Mouse (Mus musculus): Measurements from ENCODE around the gene Dhx9. TPM values are rescaled to one million over a fixed set of nuclear protein-coding genes. Genes with fewer than 3 reads are reported as not detected.
"Not testable (repeated sequence)": the region's sequence is repeated elsewhere in the genome, so short reads cannot be mapped to it uniquely, and the experiment has no call there.

Dhx9 gene
- polyA plus RNA-seq, 1 experiment, result 13.1 TPM

DNA sequence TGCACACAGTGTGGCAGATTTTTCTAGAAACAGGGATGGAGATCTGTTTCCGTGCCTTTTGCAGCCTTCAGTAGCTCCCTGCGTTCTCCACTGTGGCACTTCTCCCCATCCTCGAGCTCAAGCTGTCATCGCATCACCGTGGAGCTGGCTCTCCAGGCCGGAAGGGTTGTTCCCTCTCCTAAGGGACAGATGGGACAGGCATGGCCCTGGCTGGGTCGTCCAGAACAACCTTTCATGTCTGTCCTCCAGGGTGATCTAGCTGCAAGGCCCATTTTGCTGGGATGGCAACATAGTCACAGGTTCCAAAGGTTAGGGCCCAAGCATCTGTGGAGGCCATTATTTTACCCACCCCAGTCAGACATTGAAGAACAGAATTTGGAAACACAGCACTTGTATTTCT, 56.3 kb downstream of the Dhx9 start:
- 74% methylated on average over 7 of the region's 7 CpGs for whole genome bisulfite sequencing
- no peak for DNase-seq (ENCODE audit: low read depth, low spot score)

DNA sequence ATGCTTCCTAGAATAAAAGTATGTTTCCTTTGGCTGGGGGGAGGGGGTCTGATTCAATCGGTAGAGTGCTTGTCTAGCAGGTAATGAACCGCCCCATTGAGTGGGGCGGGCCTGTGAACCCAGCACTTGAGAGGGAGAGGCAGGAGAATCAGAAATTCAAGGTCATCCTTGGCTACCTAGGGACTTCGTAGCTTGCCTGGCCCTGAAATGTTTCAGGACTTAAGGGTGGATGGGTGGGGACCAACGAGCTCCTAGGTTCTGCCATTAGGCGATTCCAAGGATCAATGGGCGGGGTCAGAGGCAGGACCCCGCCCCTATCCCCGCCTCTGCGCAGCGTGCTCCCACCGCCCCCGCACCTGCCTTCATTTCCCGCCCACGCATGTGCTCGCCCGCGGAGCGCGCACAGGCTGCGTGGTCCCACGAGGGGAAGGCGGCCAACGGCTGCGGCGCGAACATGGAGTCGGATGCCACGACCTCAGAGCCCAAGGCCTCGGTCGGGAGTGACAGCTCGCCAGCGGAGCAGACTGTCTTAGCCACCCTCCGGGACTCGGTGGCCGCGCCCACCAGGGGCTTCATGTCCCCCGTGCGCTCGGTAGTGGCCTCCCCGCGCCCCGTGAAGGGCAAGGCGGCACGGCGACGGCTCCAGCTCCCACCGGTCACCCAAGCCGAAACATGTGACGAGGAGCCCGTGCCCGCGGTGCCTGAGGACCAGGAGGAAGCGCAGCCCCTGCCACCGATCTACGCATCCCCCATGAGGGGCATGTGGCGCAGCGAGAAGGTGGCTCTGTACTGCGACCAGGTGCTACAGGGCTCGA, 62.5 kb downstream of the Dhx9 start, which contains the start of gene Shcbp1l:
TSS of gene Shcbp1l (plus strand) at position 393 of the 815 bp plus-strand sequence.
- 6% methylated on average over 60 of the region's 60 CpGs for WGBS
- DNase-seq (ENCODE audit: low read depth, low spot score), result peak; percentile 13

DNA sequence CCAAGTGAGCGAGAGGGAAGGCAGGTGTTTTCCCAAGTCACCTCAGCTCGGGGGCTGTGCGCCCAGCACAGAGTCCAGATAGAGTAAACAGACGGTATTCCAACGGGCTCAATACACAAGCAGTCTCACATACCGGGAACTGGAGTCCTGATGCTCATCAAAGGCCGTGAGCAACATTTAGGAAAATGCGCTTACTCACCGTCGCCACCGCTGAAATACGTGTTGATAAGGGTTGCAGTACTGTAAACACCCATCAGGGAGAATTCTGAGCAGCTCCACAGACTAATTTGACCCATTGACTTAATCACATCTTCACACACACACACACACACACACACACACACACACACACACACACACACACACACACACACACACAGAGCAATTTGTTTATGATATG, 63.2 kb downstream of the Dhx9 start:
- DNase-seq (ENCODE audit: low read depth, low spot score), result no peak
- 7% methylated on average over 12 of the region's 12 CpGs for WGBS

DNA sequence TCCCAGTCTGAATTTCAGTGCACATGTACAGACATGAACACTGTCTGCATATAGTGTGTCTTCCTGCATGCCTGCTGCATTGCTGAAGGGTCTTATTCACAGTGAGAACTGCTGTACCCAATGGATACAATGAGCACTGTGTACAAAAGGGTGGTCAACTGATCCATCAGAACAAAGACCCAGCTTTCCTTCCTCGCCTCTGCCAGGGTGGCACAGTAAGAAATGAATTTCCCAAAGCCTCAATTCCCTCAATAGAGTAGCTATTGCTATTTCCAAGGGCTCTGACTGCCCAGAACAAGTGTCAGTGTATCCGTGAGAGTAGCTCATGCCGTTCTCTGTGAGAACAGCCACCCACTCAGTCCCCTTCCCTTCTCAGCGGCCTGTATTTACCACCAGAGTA, 69.7 kb downstream of the Dhx9 start:
- DNase-seq (ENCODE audit: low read depth, low spot score), result not testable (repeated sequence)
- 87% methylated on average over 4 of the region's 4 CpGs for WGBS

DNA sequence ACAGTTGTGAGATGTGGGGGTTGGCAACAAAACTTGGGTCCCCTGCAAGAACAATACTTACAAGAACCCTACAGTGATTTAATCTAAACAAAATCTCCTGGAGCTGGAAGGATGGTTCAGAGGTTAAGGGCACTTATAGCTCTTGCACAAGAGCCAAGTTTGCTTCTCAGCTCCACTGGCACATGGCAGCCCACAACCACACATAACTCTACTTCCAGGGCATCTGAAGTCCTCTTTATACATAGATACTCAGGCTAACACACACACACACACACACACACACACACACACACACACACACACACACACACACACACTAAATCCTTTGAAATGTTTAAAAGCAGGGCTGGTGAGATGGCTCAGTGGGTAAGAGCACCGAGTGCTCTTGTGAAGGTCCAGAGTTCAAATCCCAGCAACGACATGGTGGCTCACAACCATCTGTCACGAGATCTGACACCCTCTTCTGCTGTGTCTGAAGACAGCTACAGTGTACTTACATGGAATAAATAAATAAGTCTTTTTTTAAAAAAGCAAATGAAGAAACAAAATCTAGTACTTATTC, 71.1 kb downstream of the Dhx9 start:
- WGBS, result 76% methylated on average over 3 of the region's 3 CpGs
- not testable (repeated sequence) for DNase-seq (ENCODE audit: low read depth, low spot score)

DNA sequence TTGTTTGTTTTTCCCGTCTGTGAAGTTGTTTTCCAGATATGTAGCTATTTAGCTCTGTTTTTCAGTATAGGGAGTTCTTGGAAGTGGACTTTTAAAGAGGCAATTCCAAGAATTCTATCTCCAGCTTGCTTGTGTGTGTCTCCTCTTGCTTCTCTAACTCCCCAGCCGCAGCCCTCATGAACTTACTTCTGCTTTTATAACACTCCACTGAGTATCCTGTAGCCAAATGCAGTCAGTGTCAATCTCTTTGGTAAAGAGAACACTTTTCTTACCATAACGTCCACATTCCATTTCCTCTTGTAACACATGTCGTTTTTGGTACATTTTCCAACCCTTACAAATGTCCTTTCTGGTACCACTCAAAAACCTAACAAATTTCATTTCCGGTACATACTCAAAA, 71.7 kb downstream of the Dhx9 start:
- 70% methylated on average over 3 of the region's 5 CpGs for WGBS
- DNase-seq (ENCODE audit: low read depth, low spot score), result not testable (repeated sequence)

DNA sequence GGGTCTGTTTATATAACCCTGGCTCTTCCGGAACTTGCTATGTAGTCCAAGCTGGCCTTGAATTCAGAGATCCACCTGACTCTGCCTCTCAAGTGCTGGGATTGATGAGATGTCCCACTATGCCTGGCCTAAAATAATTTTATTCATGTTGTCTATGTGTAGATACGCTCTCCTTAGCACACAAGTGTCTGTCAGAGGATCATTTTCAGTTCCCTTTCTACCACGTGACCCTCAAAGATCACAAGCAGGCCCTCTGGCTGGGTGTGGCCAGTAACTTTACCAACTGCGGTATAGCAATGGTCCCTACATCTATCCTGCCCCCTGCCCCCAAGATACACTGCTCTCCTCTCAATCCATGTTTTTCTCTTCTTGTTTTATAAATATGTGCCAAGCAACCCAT, 72.5 kb downstream of the Dhx9 start:
- DNase-seq (ENCODE audit: low read depth, low spot score), result no peak
- 74% methylated on average over 4 of the region's 4 CpGs for WGBS

DNA sequence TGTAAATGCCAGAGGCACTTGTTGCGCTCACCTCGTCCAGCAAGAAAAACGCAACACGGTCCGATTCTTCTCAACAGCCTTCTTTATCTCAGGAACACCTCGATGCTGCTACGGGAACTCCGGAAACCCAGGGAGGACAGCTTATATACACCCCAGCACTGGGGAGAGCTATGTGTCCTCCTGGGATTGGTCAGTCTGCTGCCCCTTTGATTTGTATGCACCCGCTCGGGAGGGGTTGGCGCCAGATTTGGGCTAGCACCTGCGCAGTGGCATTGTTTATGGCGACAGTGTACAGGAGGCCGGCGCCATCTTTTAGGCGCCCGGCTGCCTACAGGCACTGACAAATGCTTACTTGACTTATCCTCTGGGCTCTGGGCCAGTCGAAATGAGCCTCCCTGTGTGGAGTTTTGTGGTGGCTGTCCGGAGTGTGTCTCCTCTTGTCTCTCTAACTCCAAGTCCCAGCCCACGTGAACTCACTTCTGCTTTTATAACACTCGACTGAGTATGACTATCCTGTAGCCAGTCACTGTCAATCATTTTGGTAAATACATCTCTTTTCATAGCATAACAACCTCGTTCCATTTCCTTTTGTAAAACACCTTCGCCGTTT, 73.2 kb downstream of the Dhx9 start:
- 86% methylated on average over 24 of the region's 24 CpGs for WGBS
- not testable (repeated sequence) for DNase-seq (ENCODE audit: low read depth, low spot score)

DNA sequence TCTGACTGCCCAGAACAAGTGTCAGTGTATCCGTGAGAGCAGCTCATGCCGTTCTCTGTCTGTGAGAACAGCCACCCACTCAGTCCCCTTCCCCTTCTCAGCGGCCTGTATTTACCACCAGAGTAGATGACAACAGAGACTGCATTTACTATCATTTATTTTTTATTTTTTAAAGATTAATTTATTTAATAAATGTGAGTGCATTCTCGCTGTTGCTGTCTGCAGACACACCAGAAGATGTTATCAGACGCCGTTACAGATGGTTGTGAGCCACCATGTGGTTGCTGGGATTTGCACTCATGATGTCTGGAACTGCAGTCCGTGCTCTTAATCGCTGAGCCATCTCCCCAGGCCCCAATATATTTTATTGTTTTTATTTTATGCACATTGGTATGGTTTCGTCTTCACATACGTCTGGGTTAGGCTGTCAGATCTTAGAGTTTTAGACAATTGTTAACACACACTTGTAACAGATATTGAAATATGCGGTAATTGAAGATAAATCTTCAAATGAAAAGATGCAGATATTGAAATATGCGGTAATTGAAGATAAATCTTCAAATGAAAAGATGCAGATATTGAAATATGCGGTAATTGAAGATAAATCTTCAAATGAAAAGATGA, 74.0 kb downstream of the Dhx9 start:
- 83% methylated on average over 13 of the region's 13 CpGs for WGBS
- not testable (repeated sequence) for DNase-seq (ENCODE audit: low read depth, low spot score)

DNA sequence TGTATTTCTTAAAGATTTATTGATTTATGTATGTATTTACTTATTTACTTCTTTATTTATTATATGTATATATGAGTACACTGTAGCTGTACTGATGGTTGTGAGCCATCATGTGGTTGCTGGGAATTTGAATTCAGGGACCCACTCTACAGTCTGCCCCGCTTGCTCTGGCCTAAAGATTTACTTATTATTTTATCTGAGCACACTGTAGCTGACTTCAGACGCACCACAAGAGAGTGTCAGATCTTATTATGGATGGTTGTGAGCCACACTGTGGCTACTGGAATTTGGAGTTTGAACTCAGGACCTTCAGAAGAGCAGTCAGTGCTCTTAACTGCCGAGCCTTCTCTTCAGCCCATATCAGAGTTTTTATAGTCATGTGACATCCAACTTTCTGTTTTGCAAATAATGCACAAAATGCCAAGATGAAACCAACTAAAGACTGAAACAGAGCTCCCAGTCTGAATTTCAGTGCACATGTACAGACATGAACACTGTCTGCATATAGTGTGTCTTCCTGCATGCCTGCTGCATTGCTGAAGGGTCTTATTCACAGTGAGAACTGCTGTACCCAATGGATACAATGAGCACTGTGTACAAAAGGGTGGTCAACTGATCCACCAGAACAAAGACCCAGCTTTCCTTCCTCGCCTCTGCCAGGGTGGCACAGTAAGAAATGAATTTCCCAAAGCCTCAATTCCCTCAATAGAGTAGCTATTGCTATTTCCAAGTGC, 74.6 kb downstream of the Dhx9 start:
- DNase-seq (ENCODE audit: low read depth, low spot score), result not testable (repeated sequence)
- WGBS, result 76% methylated on average over 3 of the region's 4 CpGs

DNA sequence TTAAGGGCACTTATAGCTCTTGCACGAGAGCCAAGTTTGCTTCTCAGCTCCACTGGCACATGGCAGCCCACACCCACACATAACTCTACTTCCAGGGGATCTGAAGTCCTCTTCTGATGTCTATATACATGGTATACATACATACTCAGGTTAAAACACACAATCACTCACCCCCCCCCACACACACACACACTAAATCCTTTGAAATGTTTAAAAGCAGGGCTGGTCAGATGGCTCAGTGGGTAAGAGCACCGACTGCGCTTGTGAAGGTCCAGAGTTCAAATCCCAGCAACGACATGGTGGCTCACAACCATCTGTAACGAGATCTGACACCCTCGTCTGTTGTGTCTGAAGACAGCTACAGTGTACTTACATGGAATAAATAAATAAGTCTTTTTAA, 75.7 kb downstream of the Dhx9 start:
- DNase-seq (ENCODE audit: low read depth, low spot score), result no peak
- WGBS, result 81% methylated on average over 6 of the region's 6 CpGs

DNA sequence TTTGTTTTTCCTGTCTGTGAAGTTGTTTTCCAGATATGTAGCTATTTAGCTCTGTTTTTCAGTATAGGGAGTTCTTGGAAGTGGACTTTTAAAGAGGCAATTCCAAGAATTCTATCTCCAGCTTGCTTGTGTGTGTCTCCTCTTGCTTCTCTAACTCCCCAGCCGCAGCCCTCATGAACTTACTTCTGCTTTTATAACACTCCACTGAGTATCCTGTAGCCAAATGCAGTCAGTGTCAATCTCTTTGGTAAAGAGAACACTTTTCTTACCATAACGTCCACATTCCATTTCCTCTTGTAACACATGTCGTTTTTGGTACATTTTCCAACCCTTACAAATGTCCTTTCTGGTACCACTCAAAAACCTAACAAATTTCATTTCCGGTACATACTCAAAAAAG, 76.5 kb downstream of the Dhx9 start:
- 95% methylated on average over 1 of the region's 4 CpGs for WGBS
- DNase-seq (ENCODE audit: low read depth, low spot score), result not testable (repeated sequence)

DNA sequence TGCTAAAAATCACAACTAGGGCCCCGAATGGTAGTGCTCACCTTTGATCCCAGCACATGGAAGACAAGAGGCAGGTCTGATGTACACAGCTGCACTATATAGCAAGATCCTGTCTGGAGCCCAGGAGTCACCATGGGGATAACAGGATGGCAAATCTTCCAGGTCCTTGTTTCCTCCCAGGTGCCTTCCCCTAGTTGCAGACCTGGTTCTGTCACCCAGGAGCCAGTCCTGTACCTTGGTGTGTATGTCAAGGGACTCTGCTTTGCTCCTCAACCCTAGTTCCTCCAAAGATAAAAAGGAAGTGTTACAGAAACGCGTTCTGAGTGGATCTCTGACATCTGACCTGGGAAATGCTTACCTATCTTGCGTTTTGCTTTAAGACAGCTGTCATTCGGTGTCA, 79.2 kb downstream of the Dhx9 start:
- not testable (repeated sequence) for DNase-seq (ENCODE audit: low read depth, low spot score)
- WGBS, result 72% methylated on average over 5 of the region's 5 CpGs

DNA sequence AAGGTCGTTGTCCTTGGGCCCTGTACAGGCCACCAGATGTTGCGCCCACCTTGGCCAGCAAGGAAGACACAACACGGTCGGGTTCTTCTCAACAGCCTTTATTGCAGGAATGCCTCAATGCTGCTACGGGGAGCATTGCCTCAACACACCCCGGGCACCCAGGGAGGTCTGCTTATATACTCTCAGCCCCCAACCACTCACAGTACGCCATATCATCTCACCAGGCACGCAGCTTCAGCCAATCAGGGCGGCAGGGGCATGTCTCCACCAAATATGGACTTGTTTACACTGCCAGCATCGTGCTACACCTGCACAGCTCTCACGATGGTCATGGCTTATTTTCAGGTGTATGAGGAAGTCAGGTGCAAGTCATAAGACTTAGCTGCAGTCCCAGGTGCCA, 79.8 kb downstream of the Dhx9 start:
- WGBS, result 76% methylated on average over 11 of the region's 11 CpGs
- DNase-seq (ENCODE audit: low read depth, low spot score), result not testable (repeated sequence)

Other genes with a start within 250 kb of the Dhx9 start
- 26.1 and 37.2 TPM in 2 replicates for gene Lamc1, start 154.9 kb downstream of the Dhx9 start, polyA plus RNA-seq (2012; rRNA removed)
- 0.12 TPM in 1 of 2 replicates, not detected in the other for gene Shcbp1l, start 62.5 kb downstream of the Dhx9 start, polyA plus RNA-seq (2012; rRNA removed)
- gene Npl, start 62.4 kb upstream of the Dhx9 start, polyA plus RNA-seq (2012; rRNA removed), result 2.4 and 9.1 TPM in 2 replicates
- 0.04 and 0.21 TPM in 2 replicates for gene Rgs8, start 165.4 kb upstream of the Dhx9 start, polyA plus RNA-seq (2012; rRNA removed)

Measured in large intestine, adult 2 months (tissue).